Mouse (Mus musculus) ES-E14 (cell line): Measurements from ENCODE around the gene Zfp362. TPM values are rescaled to one million over a fixed set of nuclear protein-coding genes. Genes with fewer than 3 reads are reported as not detected.

Experiments
- DNase-seq: peaks from one replicate; pipeline ENCODE4 v3.0.0-alpha.2; 2013; ENCODE audit warnings: low read depth, low spot score
- H3K27ac ChIP-seq: 2 replicates; pipeline ENCODE4 v1.5.1; 2012; ENCODE audit warnings: low read depth, mild to moderate bottlenecking, low read length, moderate library complexity, mixed read lengths; ENCODE audit not compliant: poor library complexity, insufficient read depth, severe bottlenecking
- H3K36me3 ChIP-seq: 2 replicates; pipeline ENCODE4 v1.6.1; 2012; ENCODE audit warnings: mild to moderate bottlenecking, low read length, moderate library complexity, mixed read lengths; ENCODE audit not compliant: control insufficient read depth, poor library complexity, insufficient read depth, severe bottlenecking
- H3K4me1 ChIP-seq, 2 experiments: fragments of 150-350 bp in 1 of 2; sonication (generic) in 1 of 2; 2 replicates each; pipeline ENCODE4 v1.6.1; 2012; ENCODE audit warnings: low read length in 2 of 2, mild to moderate bottlenecking in 1 of 2, mixed read lengths in 1 of 2; ENCODE audit not compliant: control insufficient read depth in 2 of 2, insufficient read depth in 2 of 2, poor library complexity in 1 of 2
- H3K4me3 ChIP-seq, 2 experiments: fragments of 150-350 bp in 1 of 2; sonication (generic) in 1 of 2; 2 replicates each; pipeline ENCODE4 v1.5.1; 2012; ENCODE audit warnings: low read length in 2 of 2, low read depth in 1 of 2, mild to moderate bottlenecking in 1 of 2, mixed read lengths in 1 of 2; ENCODE audit not compliant: insufficient read depth in 1 of 2, poor library complexity in 1 of 2, severe bottlenecking in 1 of 2
- H3K9ac ChIP-seq: 2 replicates; pipeline ENCODE4 v1.6.1; 2012; ENCODE audit warnings: low read depth, mild to moderate bottlenecking, low read length, mixed read lengths; ENCODE audit not compliant: poor library complexity, insufficient read depth, severe bottlenecking
- H3K9me3 ChIP-seq: fragments of 150-350 bp; sonication (generic); 2 replicates; pipeline ENCODE4 v1.6.1; 2012; ENCODE audit warnings: low read depth, mild to moderate bottlenecking, low read length; ENCODE audit not compliant: control insufficient read depth, insufficient read depth
- CHD2 ChIP-seq: IDR thresholded peaks from 2 replicates; pipeline ENCODE4 v1.6.1; 2014; ENCODE audit warnings: mild to moderate bottlenecking, low read depth, low read length, inconsistent platforms
- HCFC1 ChIP-seq: IDR thresholded peaks from 2 replicates; pipeline ENCODE4 v1.6.1; 2012; ENCODE audit warnings: low read length, inconsistent platforms, borderline replicate concordance; ENCODE audit not compliant: insufficient read depth
- MAFK ChIP-seq: IDR thresholded peaks from 2 replicates; pipeline ENCODE4 v1.6.1; 2014; ENCODE audit warnings: mild to moderate bottlenecking, low read depth, low read length, inconsistent platforms; ENCODE audit not compliant: insufficient read depth
- ZC3H11A ChIP-seq: IDR thresholded peaks from 2 replicates; pipeline ENCODE4 v1.6.1; 2012; ENCODE audit warnings: low read depth, mild to moderate bottlenecking, inconsistent platforms, low read length, borderline replicate concordance
- ZNF384 ChIP-seq: IDR thresholded peaks from 2 replicates; pipeline ENCODE4 v1.6.1; 2012; ENCODE audit warnings: low read depth, low read length, inconsistent platforms
- in situ Hi-C, 2 experiments: fragments of 600-800 bp; cut with MboI; formaldehyde crosslinking; loops; one replicate each; pipeline ENCODE4 v1.15.1; 2025; ENCODE audit warnings: low sequenced_read_pairs in 2 of 2, inconsistent platforms in 1 of 2; ENCODE audit not compliant: unreplicated experiment in 2 of 2
- total RNA-seq: library from RNA; depleted of rRNA; stranded (reverse); fragments of 300-350 nt; gene quantifications from 2 replicates; pipeline ENCODE4 v1.2.3, GENCODE M21; 2012

The Zfp362 gene
- total RNA-seq, 1 experiment: 1.5 TPM

DNA sequence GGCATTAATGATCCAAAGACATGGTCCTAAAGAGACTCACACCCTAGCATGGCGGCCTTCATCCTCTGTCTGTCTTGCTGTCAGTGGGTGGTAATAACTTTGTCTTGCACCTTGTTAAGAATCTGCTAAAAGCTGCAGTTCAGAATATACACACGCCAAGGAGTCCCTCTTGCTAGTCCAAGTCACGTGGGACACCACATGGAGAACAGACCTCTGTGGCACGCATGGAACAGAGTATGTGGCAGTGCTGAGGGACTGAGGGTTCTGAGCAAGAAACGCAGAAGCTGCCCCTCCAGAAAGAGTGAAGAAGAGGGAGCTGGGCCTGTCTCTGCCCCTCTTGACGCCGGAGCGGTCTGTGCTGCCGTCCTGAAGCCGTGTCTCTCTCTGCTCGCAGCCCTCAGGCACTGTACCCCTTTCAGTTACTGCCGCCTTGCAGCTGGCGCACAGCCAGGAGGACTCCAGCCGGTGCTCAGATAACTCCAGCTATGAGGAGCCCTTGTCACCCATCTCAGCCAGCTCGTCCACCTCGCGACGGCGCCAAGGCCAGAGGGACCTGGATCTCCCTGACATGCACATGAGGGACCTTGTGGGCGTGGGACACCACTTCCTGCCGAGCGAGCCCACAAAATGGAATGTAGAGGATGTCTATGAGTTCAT is 58.1 kb downstream of the Zfp362 start:
- no peak for DNase-seq
- no peak overlapping the region for H3K4me3 ChIP-seq
- H3K9ac ChIP-seq: no peak overlapping the region
- H3K4me1 ChIP-seq: 0 out of 4 replicates have a peak, but pooled peaks cover 0 to 2% of the 10 kb centered on the region in 2 experiments
- no peak overlapping the region for H3K27ac ChIP-seq
- no peak for TF ChIP-seq ZNF384
- no peak for TF ChIP-seq ZC3H11A
- no peak for TF ChIP-seq MAFK
- no peak for TF ChIP-seq CHD2
- TF ChIP-seq HCFC1: no peak
- in situ Hi-C loops: no loop called here
- H3K9me3 ChIP-seq: no peaks in the 10 kb centered on the region
- peaks cover 54% of the 10 kb centered on the region for H3K36me3 ChIP-seq

DNA sequence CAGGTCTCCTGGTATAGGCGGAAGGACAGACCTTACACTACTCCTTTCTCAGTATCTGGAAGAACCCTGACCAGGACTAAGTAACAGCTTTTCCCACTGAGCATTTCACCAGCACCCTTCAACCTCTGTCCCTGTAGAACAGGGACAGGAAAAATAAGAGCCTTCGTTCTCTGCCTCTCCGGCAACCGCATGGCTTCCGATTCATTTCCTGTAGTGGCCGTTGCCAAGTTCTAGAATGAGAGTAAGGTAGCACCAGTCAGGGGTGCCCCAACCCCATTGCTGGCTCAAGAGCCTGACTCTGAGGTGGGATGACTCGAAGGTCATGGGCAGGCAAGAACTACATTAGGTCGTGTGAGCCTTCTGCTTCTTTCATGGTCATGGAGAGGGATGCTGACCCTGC is 60.7 kb downstream of the Zfp362 start:
- Histone ChIP-seq H3K27ac (no peak overlapping the region), H3K4me3 (no peak overlapping the region), H3K9ac (no peak overlapping the region), H3K4me1 (peaks cover 0 to 2% of the 10 kb centered on the region in 2 experiments; a peak in 1 of 4 replicates), H3K9me3 (no peaks in the 10 kb centered on the region), H3K36me3 (peaks cover 40% of the 10 kb centered on the region)
- in situ Hi-C loops: no loop called here
- no peak for DNase-seq
- TF ChIP-seq ZNF384 (no peak), HCFC1 (no peak), MAFK (no peak), CHD2 (no peak), ZC3H11A (no peak)

DNA sequence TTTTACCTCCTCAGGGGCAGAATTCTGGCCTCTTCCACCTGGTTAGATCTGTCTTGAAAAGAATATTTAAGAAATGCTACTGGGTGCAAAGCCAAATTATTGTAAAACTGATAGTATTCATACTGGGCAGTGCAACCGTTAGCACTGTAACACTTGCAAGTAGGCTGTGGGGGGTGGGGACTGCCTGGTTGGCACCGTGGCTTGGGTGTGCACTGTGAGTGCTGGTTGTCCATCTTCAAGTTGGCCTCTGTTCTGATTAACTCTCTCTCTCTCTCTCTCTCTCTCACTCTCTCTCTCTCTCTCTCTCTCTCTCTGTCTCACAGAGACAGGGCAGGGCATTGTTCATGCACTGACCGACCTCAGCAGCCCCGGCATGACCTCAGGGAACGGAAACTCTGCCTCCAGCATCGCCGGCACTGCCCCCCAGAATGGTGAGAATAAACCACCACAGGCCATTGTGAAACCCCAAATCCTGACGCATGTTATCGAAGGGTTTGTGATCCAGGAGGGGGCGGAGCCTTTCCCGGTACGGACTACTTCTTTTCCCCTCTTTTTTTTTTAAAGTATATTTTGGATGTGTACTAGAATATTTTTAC is 62.7 kb downstream of the Zfp362 start:
- no peak for DNase-seq

DNA sequence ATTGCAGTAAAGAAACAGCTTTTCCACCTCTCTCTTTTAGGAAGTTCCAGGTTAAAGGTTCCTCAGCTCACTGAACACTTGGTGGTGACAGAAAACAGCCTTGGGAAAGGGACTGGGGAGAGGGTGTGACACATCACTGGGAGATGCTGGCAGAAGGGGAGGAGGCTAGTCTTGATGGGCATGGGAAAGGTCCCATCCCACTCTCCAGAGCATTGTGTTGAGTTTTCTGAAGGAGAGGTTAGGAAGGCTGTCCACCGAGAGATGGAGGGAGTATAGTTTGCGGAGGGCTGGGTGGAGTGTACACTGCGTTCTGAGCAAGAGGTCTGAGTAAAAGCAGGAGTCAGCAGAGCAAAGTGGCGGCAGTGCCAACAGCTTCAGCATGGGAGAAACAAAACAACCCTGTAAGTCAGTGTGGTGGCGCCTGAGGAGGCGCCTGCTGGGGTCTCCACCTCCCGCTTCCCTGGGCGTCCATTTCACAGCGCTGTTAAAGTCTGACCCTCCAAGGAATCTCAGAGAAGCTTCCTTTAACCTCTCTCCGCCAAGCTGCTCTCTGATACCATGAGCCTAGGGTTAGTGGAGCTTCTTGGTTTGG is 63.4 kb downstream of the Zfp362 start:
- in situ Hi-C loops: no loop called here
- Histone ChIP-seq H3K9ac (no peak overlapping the region), H3K4me3 (no peak overlapping the region), H3K36me3 (peaks cover 26% of the 10 kb centered on the region), H3K9me3 (no peaks in the 10 kb centered on the region), H3K4me1 (peaks cover 2 to 7% of the 10 kb centered on the region in 2 experiments; a peak in 3 of 4 replicates), H3K27ac (no peak overlapping the region)
- TF ChIP-seq MAFK (no peak), ZC3H11A (no peak), CHD2 (no peak), HCFC1 (no peak), ZNF384 (no peak)
- no peak for DNase-seq

More for the DNA sequence above, 62.7 kb downstream of the Zfp362 start:
- Histone ChIP-seq H3K4me1 (peaks cover 2% of the 10 kb centered on the region in 2 experiments; a peak in 2 of 4 replicates), H3K27ac (no peak overlapping the region), H3K4me3 (no peak overlapping the region), H3K36me3 (peaks cover 30% of the 10 kb centered on the region), H3K9me3 (no peaks in the 10 kb centered on the region), H3K9ac (no peak overlapping the region)
- TF ChIP-seq ZC3H11A: no peak
- TF ChIP-seq ZNF384: no peak
- TF ChIP-seq MAFK: no peak
- TF ChIP-seq HCFC1: no peak
- in situ Hi-C loops: no loop called here
